Mouse (Mus musculus) olfactory bulb, adult 2 months (tissue): ENCODE results near the gene CN725425. TPM values are rescaled to one million over a fixed set of nuclear protein-coding genes. Genes with fewer than 3 reads are reported as not detected.

Experiments
- H3K27ac ChIP-seq: fragments of 200-500 bp; 2 replicates; pipeline ENCODE4 v1.5.1; 2012; ENCODE audit warnings: low read depth, low read length; ENCODE audit not compliant: insufficient read depth
- H3K4me1 ChIP-seq: fragments of 200-500 bp; 2 replicates; pipeline ENCODE4 v1.6.1; 2012; ENCODE audit warnings: low read length; ENCODE audit not compliant: control insufficient read depth, insufficient read depth
- H3K4me3 ChIP-seq: fragments of 200-500 bp; 2 replicates; pipeline ENCODE4 v1.5.1; 2012; ENCODE audit warnings: mild to moderate bottlenecking, low read depth, low read length, moderate library complexity; ENCODE audit not compliant: insufficient read depth
- CTCF ChIP-seq: fragments of 200-500 bp; IDR thresholded peaks from 2 replicates; pipeline ENCODE4 v1.5.1; 2012; ENCODE audit warnings: low read depth, mild to moderate bottlenecking, low read length, moderate library complexity; ENCODE audit not compliant: insufficient read depth
- POLR2A ChIP-seq: fragments of 200-500 bp; IDR thresholded peaks from 2 replicates; pipeline ENCODE4 v1.6.1; 2012; ENCODE audit warnings: mild to moderate bottlenecking, low read depth, low read length, moderate library complexity; ENCODE audit not compliant: insufficient read depth
- WGBS: fragments of 180-500 bp; shearing (Covaris S2); methylation state at CpG from one replicate; pipeline ENCODE4 v1.1.7; 2018; 5-methylcytosine and 5-hydroxymethylcytosine counted together
- polyA plus RNA-seq: library from polyadenylated mRNA; stranded (reverse); fragments of >200 nt; gene quantifications from 2 replicates; pipeline ENCODE4 v1.2.4, GENCODE M21; 2012; ENCODE audit warnings: low replicate concordance; ENCODE audit not compliant: missing spikeins, insufficient read depth, insufficient read length

The CN725425 gene
- polyA plus RNA-seq, 1 experiment: not detected

DNA sequence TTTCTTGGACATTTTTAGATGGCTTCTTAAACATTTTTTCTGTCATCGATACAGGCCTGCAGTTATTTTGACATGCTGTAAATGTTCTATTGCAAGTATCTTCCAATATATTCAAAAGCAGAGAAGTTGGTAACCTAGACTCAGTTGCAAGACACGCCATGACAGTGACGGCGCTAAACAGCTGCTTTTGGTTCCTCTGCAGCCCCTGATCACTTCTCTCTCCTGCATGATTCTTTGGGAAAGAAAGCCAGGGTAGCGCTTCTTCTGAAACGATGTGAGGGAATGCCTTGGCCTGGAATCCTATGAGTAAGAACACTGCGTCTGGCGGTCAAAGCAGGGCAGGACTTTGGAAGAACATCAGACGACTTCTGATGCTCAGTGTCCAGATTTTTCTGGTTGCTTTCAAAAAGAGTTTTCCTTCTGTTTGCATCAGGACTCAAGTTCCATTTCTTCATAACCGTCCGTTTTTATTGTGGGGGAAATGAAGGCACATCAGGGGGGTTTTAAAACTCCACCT is 100.1 kb downstream of the CN725425 start:
- TF ChIP-seq POLR2A (no peak), CTCF (no peak)

DNA sequence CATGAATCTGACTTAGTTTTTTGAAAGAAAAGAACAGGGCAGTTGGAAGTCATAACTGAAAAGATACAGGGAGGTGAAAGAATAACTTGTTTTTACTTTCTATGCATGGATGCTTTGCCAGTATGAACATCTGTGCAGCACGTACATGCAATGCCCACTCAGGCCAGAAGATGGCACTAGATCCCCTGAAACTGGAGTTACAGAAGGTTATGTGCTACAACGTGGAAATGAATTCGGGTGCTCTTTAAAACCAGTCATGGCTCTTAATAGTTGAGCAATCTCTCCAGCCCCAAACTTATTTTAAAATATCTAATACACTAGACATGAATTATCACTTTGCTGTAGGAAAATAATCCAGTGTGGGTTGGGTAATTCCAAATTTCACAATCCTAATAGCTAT is 102.1 kb downstream of the CN725425 start:
- no peak overlapping the region for H3K4me3 ChIP-seq
- no peak overlapping the region for H3K27ac ChIP-seq
- 0 out of 2 replicates have a peak, but pooled peaks cover 2% of the 10 kb centered on the region for H3K4me1 ChIP-seq
- WGBS: 4% methylated on average over 3 of the region's 3 CpGs
- TF ChIP-seq POLR2A (no peak), CTCF (no peak)

More for the DNA sequence above, 100.1 kb downstream of the CN725425 start:
- 83% methylated on average over 11 of the region's 11 CpGs for WGBS
- Histone ChIP-seq H3K4me1 (0 out of 2 replicates have a peak, but pooled peaks cover 2% of the 10 kb centered on the region), H3K4me3 (no peak overlapping the region), H3K27ac (no peak overlapping the region)

DNA sequence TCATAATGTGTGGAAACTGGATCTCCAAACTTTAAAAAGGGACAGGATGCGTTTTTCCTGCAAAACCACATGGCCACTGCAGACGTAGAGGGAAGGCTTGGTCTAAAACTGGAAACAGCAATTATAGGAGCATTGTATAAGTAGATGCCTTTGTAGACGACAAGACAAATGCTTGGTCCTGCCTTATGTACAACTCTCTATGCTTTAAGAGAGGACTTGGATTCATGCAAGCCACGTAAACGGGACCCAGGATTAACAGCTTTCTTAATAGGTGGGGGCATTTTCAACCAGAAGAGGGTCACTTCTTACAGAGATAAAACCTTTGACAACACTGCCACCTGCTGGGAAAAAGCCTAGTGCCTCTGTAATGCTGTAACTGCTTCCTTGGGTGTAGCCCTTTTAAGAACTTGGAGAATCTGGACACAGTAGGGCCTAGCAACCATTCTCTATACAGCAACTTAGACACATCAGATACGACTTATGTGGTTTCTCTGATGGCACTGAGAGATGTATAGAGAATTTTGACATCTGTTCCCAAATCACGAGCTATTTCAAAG is 105.1 kb downstream of the CN725425 start:
- Histone ChIP-seq H3K4me3 (no peak overlapping the region), H3K4me1 (no peaks in the 10 kb centered on the region), H3K27ac (no peak overlapping the region)
- WGBS: 35% methylated on average over 7 of the region's 7 CpGs
- TF ChIP-seq CTCF: no peak
- TF ChIP-seq POLR2A: no peak

Other genes with a start within 250 kb of the CN725425 start
- gene Kif21a, start 149.5 kb upstream of the CN725425 start, polyA plus RNA-seq: not detected in 2 replicates
- gene Abcd2, start 7.7 kb upstream of the CN725425 start, polyA plus RNA-seq: not detected in 2 replicates